26 mouse cellular contexts compared by ENCODE assay signal in the genomic region with DNA sequence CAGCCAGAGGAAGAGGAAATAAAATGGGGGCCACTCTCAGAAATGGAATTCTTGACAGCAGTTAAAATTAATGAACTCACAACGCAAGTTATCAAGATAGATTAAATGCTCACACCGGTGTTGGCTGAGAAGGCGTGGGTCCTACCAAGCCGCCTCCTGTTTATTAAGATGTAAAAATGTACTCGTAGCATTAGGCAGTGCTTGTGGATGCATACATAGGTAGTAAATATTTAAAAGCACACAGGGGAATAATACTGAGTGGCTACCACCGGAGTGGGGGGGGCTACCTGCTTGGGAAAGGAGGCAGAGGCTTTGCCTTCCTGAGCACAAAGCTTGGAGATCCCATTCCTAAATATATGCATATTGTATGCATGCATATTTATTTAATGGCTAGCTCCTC. TPM values are rescaled to one million over a fixed set of nuclear protein-coding genes. Genes with fewer than 3 reads are reported as not detected.
DNase-seq lines count a peak whose midpoint lies in the region; ATAC-seq and TF ChIP-seq lines count a peak whose summit lies in the region.
"Had no signal": no experiment of that assay in that cellular context is flagged by ENCODE, and none has a peak within 500 bp of the region (broad histone marks: within the 10 kb centered on the region; RNA-seq: fewer than 3 reads in every experiment).

No protein-coding gene starts in this region.

- no peaks in the 10 kb centered on the region for H3K36me3 ChIP-seq in hindbrain, embryonic 12.5 days
- H3K36me3 ChIP-seq in hindbrain, embryonic 14.5 days (replicated peaks; ENCODE audit: control insufficient read depth, insufficient read depth), result no peaks in the 10 kb centered on the region
- H3K36me3 ChIP-seq in midbrain, embryonic 14.5 days (ENCODE audit: control insufficient read depth, insufficient read depth, low read length), result no peaks in the 10 kb centered on the region
- no peaks in the 10 kb centered on the region for H3K36me3 ChIP-seq in midbrain, embryonic 10.5 days
- 0 out of 2 replicates have a peak, but pooled peaks cover 7% of the 10 kb centered on the region for H3K36me3 ChIP-seq in E14TG2a.4 (ENCODE audit: insufficient read depth, low read length)
- no peaks in the 10 kb centered on the region for H3K36me3 ChIP-seq in neural tube, embryonic 15.5 days
- H3K36me3 ChIP-seq: embryonic facial prominence, embryonic 10.5 days; embryonic facial prominence, embryonic 13.5 days; forebrain, embryonic 12.5 days; forebrain, embryonic 15.5 days; G1E; heart, embryonic 12.5 days; heart, embryonic 15.5 days; hindbrain, embryonic 10.5 days had no signal

- H3K27ac ChIP-seq in hindbrain, embryonic 12.5 days, result 0 out of 2 replicates have a peak overlapping the region, but pooled peaks have one; percentile 25
- H3K27ac ChIP-seq in hindbrain, embryonic 14.5 days, result no peak overlapping the region
- H3K27ac ChIP-seq in midbrain, embryonic 14.5 days (replicated peaks; ENCODE audit: low read depth, low read length), result peak overlapping the region; percentile 63; the same call in 1 of the 2 replicates
- H3K27ac ChIP-seq in midbrain, embryonic 10.5 days (replicated peaks), result no peak overlapping the region
- no peak overlapping the region; the same call in 1 of the 2 replicates for H3K27ac ChIP-seq in neural tube, embryonic 15.5 days (replicated peaks)
- H3K27ac ChIP-seq: embryonic facial prominence, embryonic 10.5 days; embryonic facial prominence, embryonic 13.5 days; forebrain, embryonic 12.5 days; forebrain, embryonic 15.5 days; heart, embryonic 15.5 days; hindbrain, embryonic 10.5 days; hindbrain, postnatal 0 days had no signal

- no peak overlapping the region for H3K4me2 ChIP-seq in hindbrain, embryonic 12.5 days (replicated peaks)
- H3K4me2 ChIP-seq in hindbrain, embryonic 14.5 days (replicated peaks), result no peak overlapping the region
- H3K4me2 ChIP-seq in midbrain, embryonic 14.5 days (ENCODE audit: low read length), result no peak overlapping the region
- H3K4me2 ChIP-seq in neural tube, embryonic 15.5 days, result no peak overlapping the region
- H3K4me2 ChIP-seq: embryonic facial prominence, embryonic 13.5 days; forebrain, embryonic 12.5 days; forebrain, embryonic 15.5 days; heart, embryonic 12.5 days; heart, embryonic 15.5 days had no signal

- no peak for ATAC-seq in hindbrain, embryonic 12.5 days (ENCODE audit: low FRiP score)
- ATAC-seq in hindbrain, embryonic 14.5 days (ENCODE audit: low FRiP score), result no peak
- no peak for ATAC-seq in midbrain, embryonic 14.5 days (ENCODE audit: low FRiP score, low TSS enrichment)
- ATAC-seq in neural tube, embryonic 15.5 days (ENCODE audit: low FRiP score), result peak; percentile 65; the same call in 1 of the 2 replicates
- ATAC-seq: forebrain, embryonic 15.5 days; hindbrain, postnatal 0 days; Patski had no signal

- H3K9ac ChIP-seq in hindbrain, embryonic 12.5 days, result no peak overlapping the region
- H3K9ac ChIP-seq in hindbrain, embryonic 14.5 days, result no peak overlapping the region
- H3K9ac ChIP-seq in midbrain, embryonic 14.5 days (replicated peaks; ENCODE audit: low read length), result no peak overlapping the region
- H3K9ac ChIP-seq in neural tube, embryonic 15.5 days (replicated peaks), result no peak overlapping the region
- H3K9ac ChIP-seq: embryonic facial prominence, embryonic 13.5 days; forebrain, embryonic 12.5 days; forebrain, embryonic 15.5 days; heart, embryonic 12.5 days; heart, embryonic 15.5 days had no signal

- WGBS in hindbrain, embryonic 12.5 days, result 62% methylated on average over 6 of the region's 6 CpGs
- WGBS in hindbrain, embryonic 14.5 days, result 46% methylated on average over 6 of the region's 6 CpGs
- WGBS in midbrain, embryonic 14.5 days, result 44% methylated on average over 6 of the region's 6 CpGs
- WGBS in midbrain, embryonic 10.5 days, result 83% methylated on average over 6 of the region's 6 CpGs
- WGBS in neural tube, embryonic 15.5 days, result 41% methylated on average over 6 of the region's 6 CpGs

- no peak for TF ChIP-seq CTCF in E14TG2a.4 (conservative IDR thresholded peaks at IDR 0.05; ENCODE audit: low read length)

- DNase-seq in hindbrain, embryonic 14.5 days (ENCODE audit: low spot score), result no peak
- peak; percentile 46 for DNase-seq in midbrain, embryonic 14.5 days
- DNase-seq in midbrain, embryonic 10.5 days (ENCODE audit: low spot score), result no peak
- no peak for DNase-seq in thymus, postnatal 14 days
- DNase-seq: cerebellum, adult 11 months; cerebellum, adult 2 months; cerebellum, adult 9-11 months; embryo, embryonic 11 days; gastrocnemius, postnatal 25 days; heart, adult 18-20 months; heart, postnatal 10 days; heart, postnatal 36 days had no signal

- no peak overlapping the region for H3K4me3 ChIP-seq in hindbrain, embryonic 12.5 days
- H3K4me3 ChIP-seq in hindbrain, embryonic 14.5 days (replicated peaks; ENCODE audit: low read length), result no peak overlapping the region
- no peak overlapping the region for H3K4me3 ChIP-seq in midbrain, embryonic 14.5 days (replicated peaks; ENCODE audit: low read depth, low read length)
- H3K4me3 ChIP-seq in midbrain, embryonic 10.5 days, result no peak overlapping the region
- peak overlapping the region; percentile 39 for H3K4me3 ChIP-seq in E14TG2a.4 (replicated peaks; ENCODE audit: low read length)
- H3K4me3 ChIP-seq in neural tube, embryonic 15.5 days (replicated peaks), result no peak overlapping the region
- H3K4me3 ChIP-seq: embryonic facial prominence, embryonic 10.5 days; embryonic facial prominence, embryonic 13.5 days; erythroblast, embryonic 14.5 days; forebrain, embryonic 12.5 days; forebrain, embryonic 15.5 days; heart, embryonic 12.5 days; heart, embryonic 15.5 days; hindbrain, embryonic 10.5 days had no signal

- no peaks in the 10 kb centered on the region for H3K9me3 ChIP-seq in hindbrain, embryonic 12.5 days (replicated peaks)
- H3K9me3 ChIP-seq in hindbrain, embryonic 14.5 days (ENCODE audit: control insufficient read depth, low read length), result no peaks in the 10 kb centered on the region
- no peaks in the 10 kb centered on the region for H3K9me3 ChIP-seq in midbrain, embryonic 14.5 days (ENCODE audit: control insufficient read depth, low read length)
- H3K9me3 ChIP-seq in midbrain, embryonic 10.5 days (replicated peaks), result no peaks in the 10 kb centered on the region
- peaks cover 99% of the 10 kb centered on the region for H3K9me3 ChIP-seq in E14TG2a.4 (ENCODE audit: low read length)
- no peaks in the 10 kb centered on the region for H3K9me3 ChIP-seq in neural tube, embryonic 15.5 days (replicated peaks)
- H3K9me3 ChIP-seq: embryonic facial prominence, embryonic 10.5 days; embryonic facial prominence, embryonic 13.5 days; forebrain, embryonic 12.5 days; forebrain, embryonic 15.5 days; heart, embryonic 12.5 days; heart, embryonic 15.5 days; hindbrain, embryonic 10.5 days had no signal

- H3K4me1 ChIP-seq in hindbrain, embryonic 12.5 days, result peaks cover 14% of the 10 kb centered on the region
- H3K4me1 ChIP-seq in hindbrain, embryonic 14.5 days (replicated peaks; ENCODE audit: control insufficient read depth, insufficient read depth, low read length), result no peaks in the 10 kb centered on the region; the same call in 1 of the 2 replicates
- no peaks in the 10 kb centered on the region for H3K4me1 ChIP-seq in midbrain, embryonic 14.5 days (ENCODE audit: control insufficient read depth, insufficient read depth, low read length)
- H3K4me1 ChIP-seq in midbrain, embryonic 10.5 days, result peaks cover 10% of the 10 kb centered on the region
- no peaks in the 10 kb centered on the region for H3K4me1 ChIP-seq in E14TG2a.4 (replicated peaks; ENCODE audit: low read depth, low read length)
- peaks cover 6% of the 10 kb centered on the region; the same call in 1 of the 2 replicates for H3K4me1 ChIP-seq in neural tube, embryonic 15.5 days
- H3K4me1 ChIP-seq: embryonic facial prominence, embryonic 13.5 days; forebrain, embryonic 15.5 days had no signal

- H3K27me3 ChIP-seq in hindbrain, embryonic 12.5 days, result no peaks in the 10 kb centered on the region
- H3K27me3 ChIP-seq in hindbrain, embryonic 14.5 days (ENCODE audit: control insufficient read depth, insufficient read depth, low read length), result no peaks in the 10 kb centered on the region
- H3K27me3 ChIP-seq in midbrain, embryonic 14.5 days (ENCODE audit: control insufficient read depth, insufficient read depth, low read length), result no peaks in the 10 kb centered on the region
- no peaks in the 10 kb centered on the region for H3K27me3 ChIP-seq in midbrain, embryonic 10.5 days (ENCODE audit: low read depth, poor library complexity, severe bottlenecking)
- H3K27me3 ChIP-seq in E14TG2a.4 (ENCODE audit: insufficient read depth, low read length), result peaks cover 6% of the 10 kb centered on the region; the same call in 1 of the 2 replicates
- no peaks in the 10 kb centered on the region for H3K27me3 ChIP-seq in neural tube, embryonic 15.5 days (replicated peaks)
- H3K27me3 ChIP-seq: forebrain, embryonic 12.5 days; forebrain, embryonic 15.5 days had no signal

RNA-seq across cellular contexts. Expression of a gene that starts 46.9 kb away (rescaled TPM):
- polyA plus RNA-seq in hindbrain, embryonic 12.5 days (2016; fragmentation: Nextera tagmentation; extraction: Ambion mirVana), result 32.9 and 38.2 TPM in 2 replicates
- 24.3 and 24.9 TPM in 2 replicates for polyA plus RNA-seq in hindbrain, embryonic 14.5 days (2014; fragmentation: Nextera tagmentation; extraction: Ambion mirVana)
- 20.8 and 30.7 TPM in 2 replicates for polyA plus RNA-seq in midbrain, embryonic 14.5 days (2014; fragmentation: Nextera tagmentation; extraction: Ambion mirVana)
- polyA plus RNA-seq in midbrain, embryonic 10.5 days (2016; fragmentation: Nextera tagmentation; extraction: Ambion mirVana), result 16.4 and 20.8 TPM in 2 replicates
- polyA plus RNA-seq in neural tube, embryonic 15.5 days (2015; fragmentation: Nextera tagmentation; extraction: Ambion mirVana), result 16.9 and 19.7 TPM in 2 replicates

Comparison
In these comparisons a context has a peak if more than half of its experiments do, and no peak if none do; other contexts are left out.
1. H3K27ac ChIP-seq: peak in hindbrain, embryonic 12.5 days (single experiment) and midbrain, embryonic 14.5 days (single experiment); none in hindbrain, embryonic 14.5 days (single experiment), midbrain, embryonic 10.5 days (single experiment) and neural tube, embryonic 15.5 days (single experiment).